Mouse (Mus musculus) telencephalon, adult 2 months (tissue): ENCODE measurements at regions not wholly inside any gene's neighbourhood (a gene's known extent, or its start where the extent isn't known, plus 50 kb on each side); places are given as distances from the start of the nearest gene placed in this dataset.

Experiments used
- DNase-seq: peaks from one replicate; pipeline ENCODE4 v3.0.0-alpha.2; 2011; ENCODE audit warnings: low read depth, low spot score

DNA sequence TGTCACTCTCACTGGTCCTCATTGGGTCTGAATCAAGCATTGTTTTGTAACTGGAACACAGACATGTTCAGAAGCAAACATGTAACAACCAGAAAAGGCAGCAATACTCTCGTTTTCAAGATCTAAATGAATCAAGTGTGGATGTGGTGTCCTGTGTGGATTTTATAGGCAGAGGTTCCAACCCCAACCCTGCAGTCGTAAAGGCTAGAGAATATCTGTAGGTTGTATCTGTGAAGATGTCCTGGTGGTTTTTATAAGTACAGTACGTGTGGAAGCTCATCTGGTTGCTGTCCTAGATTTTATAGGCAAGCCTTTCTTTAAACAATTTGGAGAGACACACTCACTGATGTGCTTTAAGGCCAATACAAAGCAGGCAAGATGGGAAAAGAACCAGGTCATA, 518.8 kb upstream of the Atp11b start:
- no peak for DNase-seq

DNA sequence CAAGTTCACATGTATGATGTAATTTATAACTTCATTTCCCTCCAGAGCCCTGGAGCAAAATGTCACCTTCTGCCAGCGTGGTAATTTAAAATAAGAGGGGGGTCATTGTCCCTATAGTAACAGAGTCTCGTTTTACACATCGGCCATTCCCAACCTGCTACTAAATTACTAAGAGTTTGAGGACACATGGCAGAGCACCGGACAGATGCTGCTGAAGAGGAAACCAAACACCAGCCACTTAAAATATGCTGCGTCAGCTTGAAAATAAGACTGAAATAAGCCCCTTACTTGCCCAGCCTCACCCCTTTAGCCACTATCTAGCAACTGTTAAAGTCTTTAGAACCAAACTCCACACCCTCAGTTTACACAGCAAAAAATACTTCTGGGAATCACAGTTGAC, 518.1 kb upstream of the Atp11b start:
- no peak for DNase-seq

DNA sequence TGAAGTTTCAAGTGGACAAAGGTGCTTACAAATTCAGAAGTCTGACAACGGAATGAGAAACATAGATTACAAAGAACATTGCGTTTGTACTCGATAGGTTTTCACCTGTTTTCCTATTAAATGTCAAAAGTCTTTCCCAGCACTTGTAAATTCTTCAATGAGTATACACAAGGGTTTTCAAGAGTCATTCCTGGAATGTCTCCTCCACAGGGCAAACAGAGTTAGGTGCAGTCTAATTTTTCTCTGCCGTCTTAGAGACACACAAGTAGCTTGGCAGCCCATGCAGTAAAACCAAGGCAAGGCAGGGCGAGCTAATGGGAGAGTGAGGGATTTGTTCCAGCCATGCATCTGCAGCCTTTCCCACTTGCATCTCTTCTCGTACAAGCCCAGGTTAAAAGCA, 516.6 kb upstream of the Atp11b start:
- no peak for DNase-seq

DNA sequence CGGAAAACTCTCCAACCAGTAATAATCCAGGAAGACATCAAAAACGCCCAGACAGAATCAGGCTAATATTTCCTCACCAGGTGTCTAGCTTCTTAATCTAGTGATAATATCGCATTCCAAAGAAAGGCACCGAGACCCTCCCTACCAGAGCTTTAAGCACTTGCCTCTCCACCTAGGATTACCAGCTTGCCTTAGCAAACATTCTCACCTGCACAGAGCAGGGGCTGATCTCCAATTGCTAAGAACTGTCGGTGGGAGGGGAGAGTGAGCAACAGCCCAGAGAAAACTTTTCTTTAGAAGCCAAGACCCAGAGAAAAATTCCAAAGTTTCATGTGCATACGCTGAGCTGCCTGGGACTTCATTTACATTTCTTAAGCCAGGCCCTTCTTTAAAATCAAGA, 511.6 kb upstream of the Atp11b start:
- DNase-seq: no peak

DNA sequence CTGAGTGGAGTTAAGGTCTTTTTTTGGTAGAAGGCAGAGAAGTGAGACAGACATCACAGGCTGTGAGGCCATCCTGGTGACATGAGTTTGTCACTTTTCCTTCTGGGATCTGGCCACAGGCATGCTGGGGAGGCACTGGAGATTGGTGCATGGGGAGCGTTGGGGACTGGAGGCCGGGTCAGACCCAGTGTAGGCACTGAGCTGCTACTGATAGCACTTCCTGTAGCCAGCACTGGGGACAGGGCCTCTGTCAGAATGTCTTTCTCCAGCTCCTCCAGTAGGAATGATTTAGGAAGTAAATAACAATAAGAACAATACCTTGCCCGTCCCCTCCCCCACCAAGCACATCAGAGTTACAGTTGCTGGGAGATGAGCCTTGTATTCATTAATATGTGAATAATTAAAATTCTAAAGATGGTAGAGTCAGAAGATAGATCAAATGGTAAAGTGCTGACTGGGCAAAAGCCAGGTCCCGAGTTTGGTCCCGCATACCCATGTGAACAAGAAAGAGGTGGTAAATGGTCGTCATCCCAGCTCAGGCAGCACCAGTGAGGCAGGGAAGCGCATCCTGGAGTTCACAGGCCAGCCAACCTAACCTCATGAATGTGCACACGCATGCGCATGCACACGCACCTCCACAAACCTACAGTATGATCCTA, 510.9 kb upstream of the Atp11b start:
- DNase-seq: no peak

DNA sequence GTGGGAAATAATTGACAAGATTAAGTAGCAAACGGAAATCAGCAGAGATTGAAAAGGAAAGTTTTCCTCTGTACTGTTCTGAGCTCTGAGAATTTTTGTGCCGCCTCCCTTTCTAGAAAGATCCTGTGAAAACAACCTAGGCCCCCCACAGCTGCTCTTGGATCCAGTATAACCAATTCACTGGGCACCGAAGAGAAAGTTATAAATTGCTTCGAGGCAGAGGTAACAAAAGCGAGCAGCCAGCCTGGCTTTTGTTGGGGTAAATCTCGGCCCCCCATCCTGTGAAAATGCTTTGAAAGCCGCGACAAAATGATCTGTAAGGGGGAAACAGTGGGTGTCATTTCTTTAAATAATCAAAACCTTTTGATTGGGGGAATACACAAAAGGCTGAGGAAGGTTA, 508.9 kb upstream of the Atp11b start:
- DNase-seq: no peak

DNA sequence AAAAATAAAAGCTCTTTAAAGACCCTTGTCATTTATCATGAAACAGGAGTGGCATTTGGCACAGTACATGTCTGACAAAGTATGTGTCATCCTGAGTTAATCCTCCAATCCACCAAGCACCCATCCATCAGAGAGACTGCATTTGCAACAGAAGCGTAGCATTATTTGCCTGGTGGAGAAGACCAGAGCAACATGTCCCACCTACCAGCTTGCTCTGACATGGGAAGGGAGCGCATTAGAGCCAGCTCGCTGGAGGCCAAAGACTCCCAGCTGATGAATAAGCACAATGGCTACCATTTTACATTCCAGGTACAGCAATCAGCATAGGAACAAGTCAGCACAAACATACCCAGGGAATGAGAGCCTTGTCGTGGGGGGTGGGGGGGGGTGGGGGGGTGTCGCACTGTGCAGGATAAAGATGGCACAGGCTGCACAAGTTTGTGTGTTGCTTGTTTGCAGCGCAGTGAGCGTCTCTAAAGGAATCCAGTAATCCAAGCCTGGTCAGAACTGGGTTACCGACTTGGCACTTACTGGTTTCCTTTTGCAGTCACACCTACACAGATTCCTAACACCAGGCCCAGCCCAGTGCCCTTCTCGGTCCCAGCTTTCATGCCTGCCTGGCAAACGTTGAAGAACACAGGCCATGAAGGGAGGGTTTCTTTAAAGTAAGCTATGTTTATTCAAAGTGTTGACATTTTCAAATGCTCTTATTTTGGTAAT, 507.8 kb upstream of the Atp11b start:
- DNase-seq: no peak

DNA sequence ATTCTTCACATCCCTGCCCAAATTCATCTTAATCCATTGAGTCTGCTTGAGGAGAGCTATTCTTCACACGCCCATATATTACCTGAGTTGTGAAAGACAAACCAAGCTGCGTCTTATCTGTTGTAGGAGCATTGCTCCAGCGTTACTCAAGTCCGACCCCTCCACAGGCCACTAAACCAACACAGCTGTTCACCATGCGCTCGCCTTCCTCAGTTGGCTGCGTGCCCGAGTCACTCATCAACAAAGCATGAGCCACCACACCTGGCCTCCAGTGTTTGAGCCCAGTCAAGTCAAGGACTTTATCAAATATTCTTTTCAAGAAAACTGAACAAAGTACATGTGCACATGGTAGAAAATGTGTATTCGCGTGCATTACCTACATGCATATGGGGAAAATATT, 504.7 kb upstream of the Atp11b start:
- no peak for DNase-seq

DNA sequence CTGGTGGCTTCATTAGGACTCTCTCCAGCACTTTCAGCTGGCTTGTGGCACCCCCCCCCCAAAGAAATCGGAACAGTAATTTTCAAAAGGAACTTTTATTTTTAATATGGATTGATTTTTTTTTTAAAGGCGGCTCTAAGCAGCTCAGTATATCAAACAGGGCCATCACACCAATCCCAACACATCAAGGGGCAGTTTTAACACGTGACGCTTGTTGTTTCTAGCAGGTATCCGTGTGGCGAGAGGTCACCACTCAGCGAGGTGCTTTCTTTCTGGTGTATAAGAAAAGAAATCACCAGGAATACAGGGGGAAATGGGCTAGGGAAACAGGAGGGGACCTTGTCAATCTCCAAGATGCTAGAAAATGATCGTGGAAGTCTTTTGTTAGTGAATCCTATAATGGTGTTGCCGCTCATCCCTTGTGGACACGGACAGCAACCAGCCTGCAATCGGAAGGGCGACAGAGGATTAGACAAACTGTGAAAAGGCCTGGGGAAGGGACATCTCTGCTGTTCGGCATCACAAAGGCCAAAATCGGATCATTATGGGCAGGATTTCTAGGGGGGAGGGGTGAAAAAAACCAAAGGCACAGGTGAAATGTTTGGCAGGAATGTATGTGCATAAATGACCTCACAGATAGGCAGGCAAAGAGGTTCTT, 503.7 kb upstream of the Atp11b start:
- no peak for DNase-seq

DNA sequence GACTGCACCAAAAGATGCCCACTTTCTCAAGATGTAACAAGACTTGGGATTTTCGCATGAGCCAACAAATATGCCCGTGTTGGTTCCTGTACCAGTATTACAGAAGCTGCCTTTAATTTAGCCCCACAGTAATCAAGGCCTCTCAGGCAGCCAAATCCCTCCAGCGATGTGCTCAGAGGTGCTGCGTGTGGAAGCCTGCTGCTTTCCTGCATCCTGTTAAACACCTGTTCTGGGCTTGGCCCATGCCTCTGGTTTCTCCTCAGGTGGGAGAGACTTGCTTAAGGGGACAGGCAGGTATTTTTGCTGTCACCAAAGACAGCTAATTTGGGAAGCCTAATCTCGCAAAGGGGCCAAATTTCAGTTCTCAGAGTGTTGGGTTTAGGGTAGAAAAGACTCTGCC, 500.0 kb upstream of the Atp11b start:
- DNase-seq: no peak

DNA sequence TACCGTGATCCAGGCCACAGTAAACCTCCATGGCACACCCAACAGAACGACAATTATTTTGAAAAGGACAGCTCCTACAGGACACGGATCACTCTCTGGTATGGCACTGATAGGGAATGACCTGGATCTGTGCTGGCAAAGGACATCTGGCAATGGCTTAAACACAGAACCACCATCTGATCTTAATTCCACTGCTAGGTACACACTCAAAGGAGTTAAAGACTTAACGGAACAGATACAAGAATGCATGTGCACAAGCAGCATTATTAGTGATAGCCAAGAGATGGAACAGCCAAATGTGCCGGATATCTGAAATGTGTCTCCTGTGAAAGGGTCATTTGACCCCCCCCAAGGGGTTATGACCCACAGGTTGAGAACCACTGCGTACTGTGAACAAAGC, 493.0 kb upstream of the Atp11b start:
- DNase-seq: no peak

DNA sequence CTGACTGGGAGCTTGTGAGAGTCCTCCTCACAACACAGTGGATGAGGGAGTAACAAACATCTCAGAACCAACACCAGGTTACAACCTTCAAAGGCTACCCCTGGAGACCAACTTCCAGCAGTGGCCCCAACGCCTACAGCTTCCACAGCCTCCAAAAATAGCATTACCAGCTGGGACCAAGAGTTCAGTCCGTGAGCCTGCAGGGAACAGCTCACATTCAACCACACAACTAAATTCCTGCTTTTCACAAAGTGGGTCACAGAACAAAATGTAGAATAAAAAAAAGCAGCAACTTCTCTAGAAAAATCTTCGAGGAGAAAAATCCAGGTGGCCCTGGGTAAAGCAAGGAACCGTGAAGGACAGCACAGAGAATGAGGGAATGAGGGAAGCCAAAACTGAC, 485.0 kb upstream of the Atp11b start:
- DNase-seq: peak; percentile 5

DNA sequence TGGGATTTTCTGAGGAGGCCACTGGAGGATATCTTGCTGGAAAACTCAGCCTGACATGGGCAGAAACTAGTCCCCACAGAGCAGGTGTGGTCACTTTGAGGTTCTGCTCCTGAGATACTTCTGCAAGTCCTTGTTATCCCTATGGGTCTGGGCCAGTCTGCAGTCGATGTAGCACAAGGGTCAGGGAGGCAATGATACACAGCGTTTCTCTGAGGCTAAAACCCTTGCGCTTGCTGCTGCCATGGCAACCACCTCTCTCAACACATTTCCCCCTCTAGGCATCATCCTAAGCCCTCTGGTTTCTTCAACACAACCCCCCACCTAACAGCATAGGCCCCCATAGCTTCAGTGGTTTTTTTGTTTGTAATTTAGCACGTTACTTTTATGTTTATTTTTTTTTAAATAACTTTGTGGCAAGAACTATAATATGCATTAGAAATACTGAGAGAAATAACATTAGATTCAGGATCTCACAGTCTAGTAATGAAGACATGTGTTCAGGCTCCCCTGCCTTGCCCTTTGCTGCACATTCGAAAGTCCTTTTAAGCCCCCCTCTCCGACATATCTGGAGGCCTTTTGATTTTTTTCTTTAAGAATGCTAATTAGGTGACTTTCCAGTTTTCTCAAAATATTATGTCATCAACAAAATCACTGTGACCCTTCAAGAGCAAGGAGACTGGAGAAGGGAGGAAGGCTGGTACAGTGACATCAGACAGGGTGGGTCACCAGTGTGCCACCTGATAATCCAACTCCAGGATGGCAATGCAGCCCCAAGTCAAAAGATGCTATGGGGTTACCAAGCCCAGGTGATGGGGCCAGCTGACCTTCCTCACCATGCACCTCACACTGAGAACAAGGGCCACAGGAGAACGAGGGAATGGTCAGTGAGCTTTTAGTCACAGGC, 483.7 kb upstream of the Atp11b start:
- no peak for DNase-seq

DNA sequence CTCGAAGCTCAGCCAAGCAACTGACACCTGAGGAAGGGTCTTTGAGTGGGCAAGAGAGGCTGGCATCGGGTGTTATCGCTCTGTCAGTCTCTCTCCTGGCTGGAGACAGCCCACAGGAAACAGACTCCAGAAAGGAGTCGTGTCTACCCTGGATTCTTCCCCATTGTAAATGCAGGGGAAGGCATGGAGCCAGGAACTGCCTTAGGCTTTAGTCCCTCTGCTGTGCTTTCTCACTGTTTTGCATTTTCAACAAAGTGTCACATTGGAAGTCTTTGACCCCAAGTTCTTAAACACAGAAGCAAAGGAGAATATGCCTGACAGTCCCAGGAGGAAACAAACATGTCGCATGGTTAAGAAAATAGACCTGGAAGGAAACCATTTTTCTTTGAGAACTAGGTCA, 480.4 kb upstream of the Atp11b start:
- DNase-seq: no peak

DNA sequence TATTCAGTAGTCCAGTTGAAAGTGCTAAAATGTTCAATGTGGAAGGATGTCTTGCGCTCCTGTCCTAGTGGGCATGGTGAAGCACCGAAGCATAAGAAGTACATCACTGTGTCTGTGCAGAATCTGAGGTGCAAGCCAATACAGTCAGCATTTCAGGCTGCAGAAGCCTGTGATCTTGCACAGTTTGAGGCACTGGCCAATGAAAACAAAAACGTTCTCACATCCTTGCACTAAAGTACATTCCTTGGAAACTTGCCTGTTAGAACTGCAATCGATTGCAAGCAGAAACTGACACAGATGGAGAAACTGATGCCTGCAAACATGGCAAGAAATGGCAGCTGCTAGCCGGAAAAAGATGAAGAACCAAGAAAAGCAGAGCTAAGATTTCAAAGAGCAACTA, 472.9 kb upstream of the Atp11b start:
- peak; percentile 12 for DNase-seq

DNA sequence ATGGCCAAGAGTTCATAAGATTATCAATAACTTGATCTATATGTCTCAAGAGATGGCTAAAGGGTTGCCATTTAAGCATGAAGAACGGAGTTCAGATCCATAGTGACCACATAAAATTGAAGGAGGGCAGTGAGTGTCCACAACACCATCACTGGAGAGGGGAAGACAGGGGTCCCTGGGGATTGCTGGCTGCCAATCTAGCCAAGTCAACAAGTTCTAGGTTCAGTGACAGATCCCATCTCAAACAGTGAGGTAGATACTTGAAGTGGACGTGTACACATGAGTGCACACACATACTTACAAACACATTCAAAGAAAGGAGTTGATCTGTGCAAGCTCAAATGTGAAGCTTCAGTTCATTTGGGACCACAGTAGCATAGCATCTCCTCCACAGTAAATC, 471.8 kb upstream of the Atp11b start:
- DNase-seq: no peak

DNA sequence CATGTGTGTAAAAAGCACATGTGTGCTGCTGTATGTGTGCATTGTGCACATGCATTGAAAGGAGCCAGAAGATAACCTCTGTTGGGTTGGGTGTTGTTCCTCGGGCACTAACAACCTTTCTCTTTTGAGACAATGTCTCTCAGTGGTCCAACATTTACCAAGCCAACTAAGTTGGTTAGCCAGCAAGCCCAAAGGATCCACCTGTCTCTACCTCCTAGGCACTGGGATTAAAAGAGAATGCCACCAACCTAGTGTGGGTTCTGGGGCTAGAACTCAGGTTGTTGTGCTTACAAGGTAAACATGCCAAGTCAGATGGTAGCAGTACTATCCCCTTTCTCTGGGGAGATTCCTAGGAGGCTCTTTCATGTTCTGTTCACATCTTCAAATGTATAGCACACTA, 459.1 kb upstream of the Atp11b start:
- DNase-seq: no peak

DNA sequence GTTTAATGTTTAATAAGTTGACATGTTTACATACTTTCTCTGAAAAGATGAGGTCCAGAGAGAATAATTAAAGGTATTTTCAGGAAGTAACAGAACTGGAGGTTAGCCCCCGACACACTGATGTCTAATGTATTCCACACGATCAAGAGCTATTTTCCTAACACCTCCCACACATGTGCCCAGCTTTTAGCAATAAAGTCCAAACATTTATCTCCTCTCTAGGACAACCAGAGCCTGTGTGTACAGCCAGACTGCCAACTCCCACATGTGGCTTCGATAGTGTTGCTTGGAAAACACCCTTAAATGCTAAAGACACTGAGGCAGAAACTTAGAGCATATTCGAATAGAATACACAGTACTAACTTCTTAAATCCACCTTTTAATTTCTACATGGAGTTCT, 458.2 kb upstream of the Atp11b start:
- DNase-seq: no peak

DNA sequence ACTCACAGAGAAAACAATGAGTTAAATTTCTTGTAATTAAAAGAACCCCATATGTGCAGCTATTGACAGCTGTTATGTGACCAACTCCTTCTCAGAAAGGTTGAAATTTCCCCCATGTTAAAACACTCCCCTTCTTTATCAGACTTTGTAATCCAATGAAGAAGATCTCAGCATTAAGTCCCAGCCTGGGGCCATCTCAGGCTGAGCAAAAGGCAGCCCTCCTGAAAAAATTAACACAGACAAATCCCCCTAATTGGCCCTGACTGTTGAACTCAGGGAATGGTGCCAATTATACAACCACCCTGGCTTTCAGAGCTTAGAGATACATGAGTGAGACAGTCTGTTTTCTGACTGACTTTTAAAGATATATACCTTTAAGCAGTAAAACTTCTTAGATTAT, 454.9 kb upstream of the Atp11b start:
- no peak for DNase-seq

DNA sequence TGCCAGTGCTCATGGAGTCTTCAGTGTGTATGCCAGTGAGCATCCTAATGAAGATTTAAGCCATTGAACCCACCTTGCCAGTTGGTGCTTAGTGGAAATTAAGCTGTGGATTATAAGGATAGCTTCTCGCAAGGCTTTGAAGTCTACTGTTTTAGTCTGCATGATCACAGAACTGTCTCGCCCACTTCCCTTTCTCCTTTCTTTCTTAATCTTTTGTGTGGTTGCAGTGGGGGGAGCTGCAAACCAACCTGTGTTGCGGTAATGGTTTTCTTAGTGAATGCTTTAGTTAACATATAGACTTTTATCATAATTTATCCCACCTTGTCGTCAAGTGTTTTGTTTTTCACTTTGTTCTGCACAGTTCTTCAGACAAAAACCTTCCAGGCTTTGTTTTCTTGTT, 447.9 kb upstream of the Atp11b start:
- DNase-seq: no peak

DNA sequence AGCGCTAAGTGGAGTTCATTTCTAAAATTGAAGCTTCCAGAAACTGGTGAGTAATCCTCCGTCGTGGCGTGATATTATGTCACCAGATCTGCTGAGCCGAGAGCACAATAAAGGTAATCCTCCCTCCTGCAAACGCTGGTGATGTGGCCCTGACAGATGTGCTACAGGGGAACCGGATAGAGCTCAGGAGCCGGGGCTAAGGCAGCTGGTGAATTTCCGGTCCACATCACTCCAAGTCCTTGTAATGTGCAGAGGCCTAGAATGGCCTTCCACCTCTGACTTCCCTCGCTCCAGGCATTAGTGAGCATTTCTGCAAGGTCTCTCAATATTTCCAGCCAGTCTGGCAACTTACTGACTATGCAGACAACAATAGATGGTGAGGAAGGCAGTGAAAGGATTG, 439.7 kb upstream of the Atp11b start:
- no peak for DNase-seq

DNA sequence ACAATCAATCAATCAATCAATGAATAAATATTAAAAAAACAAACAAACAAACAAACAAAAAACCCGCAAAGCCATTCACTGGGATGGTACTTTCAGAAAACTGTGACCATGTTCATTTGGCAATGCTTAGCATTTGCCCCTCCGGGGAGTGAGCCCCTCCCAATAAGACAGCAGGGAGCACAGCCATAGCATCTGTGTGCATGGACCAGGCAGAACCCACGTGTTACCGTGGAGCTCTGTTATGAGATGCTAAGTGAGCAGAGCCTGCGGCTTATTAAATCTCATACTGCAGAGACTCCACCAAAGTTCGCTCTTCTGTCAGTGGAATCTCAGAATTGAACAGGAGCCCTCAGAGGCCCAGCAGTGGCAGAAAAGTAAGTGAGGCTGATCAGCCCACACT, 438.7 kb upstream of the Atp11b start:
- DNase-seq: no peak
